9 mouse cellular contexts compared by ENCODE assay signal in genomic region chr13:95610786-95611562, GRCm38 (mm10). TPM values are rescaled to one million over a fixed set of nuclear protein-coding genes. Genes with fewer than 3 reads are reported as not detected.
DNase-seq lines count a peak whose midpoint lies in the region; ATAC-seq and TF ChIP-seq lines count a peak whose summit lies in the region.
"Had no signal": no experiment of that assay in that cellular context is flagged by ENCODE, and none has a peak within 500 bp of the region (broad histone marks: within the 10 kb centered on the region; RNA-seq: fewer than 3 reads in every experiment).

No protein-coding gene starts in this region.

- no peaks in the 10 kb centered on the region for H3K36me3 ChIP-seq in forebrain, embryonic 16.5 days (ENCODE audit: control insufficient read depth, insufficient read depth)
- peaks cover 48% of the 10 kb centered on the region for H3K36me3 ChIP-seq in forebrain, embryonic 12.5 days (replicated peaks)
- H3K36me3 ChIP-seq in limb, embryonic 14.5 days (ENCODE audit: control insufficient read depth, insufficient read depth, low read length): peaks cover 7% of the 10 kb centered on the region; the same call in 1 of the 2 replicates

- peaks cover 6% of the 10 kb centered on the region; the same call in 1 of the 2 replicates for H3K9me3 ChIP-seq in forebrain, embryonic 16.5 days (ENCODE audit: control insufficient read depth, low read length)
- peaks cover 5% of the 10 kb centered on the region; the same call in 1 of the 2 replicates for H3K9me3 ChIP-seq in forebrain, embryonic 12.5 days
- H3K9me3 ChIP-seq in limb, embryonic 14.5 days (ENCODE audit: control insufficient read depth, low read length): no peaks in the 10 kb centered on the region

- intact Hi-C loops in left cerebral cortex, postnatal 10 days (cut with DNase I): no loop called here

- 84% methylated on average over 16 of the region's 16 CpGs for WGBS in forebrain, embryonic 16.5 days
- WGBS in forebrain, embryonic 12.5 days: 92% methylated on average over 16 of the region's 16 CpGs
- 81% methylated on average over 16 of the region's 16 CpGs for WGBS in limb, embryonic 14.5 days

- no peak overlapping the region for H3K4me3 ChIP-seq in forebrain, embryonic 16.5 days (replicated peaks; ENCODE audit: low read length)
- H3K4me3 ChIP-seq in forebrain, embryonic 12.5 days (replicated peaks): no peak overlapping the region
- no peak overlapping the region for H3K4me3 ChIP-seq in embryonic fibroblast, embryonic 13.5 days (ENCODE audit: insufficient read depth, low read length)
- H3K4me3 ChIP-seq in limb, embryonic 14.5 days (replicated peaks; ENCODE audit: low read length): no peak overlapping the region

- H3K4me1 ChIP-seq in forebrain, embryonic 16.5 days (replicated peaks; ENCODE audit: control insufficient read depth, insufficient read depth, low read length): peaks cover 8% of the 10 kb centered on the region
- H3K4me1 ChIP-seq in forebrain, embryonic 12.5 days: peaks cover 18% of the 10 kb centered on the region
- H3K4me1 ChIP-seq in embryonic fibroblast, embryonic 13.5 days (ENCODE audit: control insufficient read depth, insufficient read depth, low read length): peaks cover 19% of the 10 kb centered on the region
- peaks cover 6% of the 10 kb centered on the region; the same call in 1 of the 2 replicates for H3K4me1 ChIP-seq in limb, embryonic 14.5 days (ENCODE audit: control insufficient read depth, insufficient read depth, low read length)

- H3K27ac ChIP-seq in forebrain, embryonic 16.5 days (ENCODE audit: low read length): no peak overlapping the region
- H3K27ac ChIP-seq in forebrain, embryonic 12.5 days: no peak overlapping the region
- H3K27ac ChIP-seq in embryonic fibroblast, embryonic 13.5 days (ENCODE audit: insufficient read depth, low read length): peak overlapping the region; percentile 24; the same call in 1 of the 2 replicates
- H3K27ac ChIP-seq in limb, embryonic 14.5 days (replicated peaks; ENCODE audit: low read depth, low read length): no peak overlapping the region

- TF ChIP-seq CTCF in embryonic fibroblast, embryonic 13.5 days (IDR thresholded peaks at IDR 0.05; ENCODE audit: borderline replicate concordance, insufficient read depth, low read length): no peak

- H3K27me3 ChIP-seq in forebrain, embryonic 16.5 days (replicated peaks; ENCODE audit: control insufficient read depth, insufficient read depth, low read length): no peaks in the 10 kb centered on the region
- H3K27me3 ChIP-seq in forebrain, embryonic 12.5 days: no peaks in the 10 kb centered on the region
- no peaks in the 10 kb centered on the region for H3K27me3 ChIP-seq in limb, embryonic 14.5 days (ENCODE audit: control insufficient read depth, insufficient read depth, low read length)

- TF ChIP-seq POLR2A in embryonic fibroblast, embryonic 13.5 days (IDR thresholded peaks at IDR 0.05; ENCODE audit: low read depth, low read length): no peak
- no peak for TF ChIP-seq POLR2A in limb, embryonic 14.5 days (IDR thresholded peaks at IDR 0.05; ENCODE audit: borderline replicate concordance, extremely low read depth, insufficient read depth, insufficient read length)

- no peak overlapping the region for H3K9ac ChIP-seq in forebrain, embryonic 16.5 days (replicated peaks; ENCODE audit: low read depth, low read length)
- H3K9ac ChIP-seq in forebrain, embryonic 12.5 days: no peak overlapping the region
- no peak overlapping the region for H3K9ac ChIP-seq in limb, embryonic 14.5 days (ENCODE audit: low read depth, low read length, severe bottlenecking)

- H3K4me2 ChIP-seq in forebrain, embryonic 16.5 days (ENCODE audit: low read length): no peak overlapping the region
- H3K4me2 ChIP-seq in forebrain, embryonic 12.5 days: no peak overlapping the region
- no peak overlapping the region for H3K4me2 ChIP-seq in limb, embryonic 14.5 days (replicated peaks; ENCODE audit: low read depth, low read length, severe bottlenecking)

- peak; percentile 54; the same call in 1 of the 2 replicates for ATAC-seq in forebrain, embryonic 16.5 days
- no peak for ATAC-seq in forebrain, embryonic 12.5 days (ENCODE audit: low FRiP score)
- peak; percentile 77 for ATAC-seq in limb, embryonic 14.5 days (ENCODE audit: low FRiP score, low read depth)

- DNase-seq in limb, embryonic 14.5 days (ENCODE audit: low spot score): peak; percentile 38
- peak; percentile 87 for DNase-seq in lung, postnatal 36 days
- no peak for DNase-seq in left cerebral cortex, postnatal 10 days (ENCODE audit: extremely low spot score in 1 of 2, low spot score in 2 of 2)
- DNase-seq in right cerebral cortex, postnatal 25 days: no peak
- no peak for DNase-seq in ovary, postnatal 36 days (ENCODE audit: low spot score)
- DNase-seq: spleen, adult 18-20 months had no signal

RNA-seq across cellular contexts. Expression of gene F2r, which starts 7.3 kb away (rescaled TPM):
- polyA plus RNA-seq in forebrain, embryonic 16.5 days (2015; fragmentation: Nextera tagmentation; extraction: Ambion mirVana): 68.7 and 85.1 TPM in 2 replicates
- polyA plus RNA-seq in forebrain, embryonic 12.5 days (2016; fragmentation: Nextera tagmentation; extraction: Ambion mirVana): 109 TPM in 2 replicates
- 268 and 320 TPM in 2 replicates for polyA plus RNA-seq in embryonic fibroblast, embryonic 13.5 days (2011; ENCODE audit: insufficient read length, low read depth, missing spikeins)
- polyA plus RNA-seq in limb, embryonic 14.5 days (2012; rRNA removed): 38.5 and 48.0 TPM in 2 replicates
- polyA plus RNA-seq in limb, embryonic 14.5 days (2014; fragmentation: Nextera tagmentation; extraction: Ambion mirVana): 77.2 and 84.0 TPM in 2 replicates
- total RNA-seq in left cerebral cortex, postnatal 10 days (2021): 10 to 100 TPM in 1 of 2 experiments, 1 to 10 TPM in 1; 9.8 to 10.7 TPM

Comparison
In these comparisons a context has a peak if more than half of its experiments do, and no peak if none do; other contexts are left out.
1. DNase-seq: peak in limb, embryonic 14.5 days (single experiment) and lung, postnatal 36 days (single experiment); none in left cerebral cortex, postnatal 10 days (0 of 2), right cerebral cortex, postnatal 25 days (single experiment) and ovary, postnatal 36 days (single experiment).